Mouse (Mus musculus) macrophage (primary cell): ENCODE results near the gene Ramp3. TPM values are rescaled to one million over a fixed set of nuclear protein-coding genes. Genes with fewer than 3 reads are reported as not detected.

ENCODE experiments used
- polyA plus RNA-seq: library from polyadenylated mRNA; stranded (reverse); fragments of 250-400 nt; gene quantifications from 3 replicates; pipeline ENCODE4 v1.2.4, GENCODE M21; 2018; ENCODE audit warnings: inconsistent platforms

The Ramp3 gene
- polyA plus RNA-seq, 1 experiment from 2014 or later: 0.11 TPM

Other genes starting within 250 kb of the Ramp3 start
- 1,329 to 2,132 TPM (median 1,766 TPM) in 3 replicates for gene Ppia, start 243.1 kb upstream of the Ramp3 start, polyA plus RNA-seq
- 15.4 to 35.4 TPM (median 22.4 TPM) in 3 replicates for gene H2afv, start 214.1 kb upstream of the Ramp3 start, polyA plus RNA-seq
- gene Purb, start 182.6 kb upstream of the Ramp3 start, polyA plus RNA-seq: 23.4 to 30.1 TPM (median 28.8 TPM) in 3 replicates
- 54.3 to 64.8 TPM (median 54.5 TPM) in 3 replicates for gene Myo1g, start 137.6 kb upstream of the Ramp3 start, polyA plus RNA-seq
- 52.8 to 75.3 TPM (median 58.4 TPM) in 3 replicates for gene Ccm2, start 111.6 kb upstream of the Ramp3 start, polyA plus RNA-seq
- not detected in 3 replicates for gene Nacad, start 52.5 kb upstream of the Ramp3 start, polyA plus RNA-seq
- 15.0 to 37.3 TPM (median 19.2 TPM) in 3 replicates for gene Tbrg4, start 32.5 kb upstream of the Ramp3 start, polyA plus RNA-seq
- gene Wap, start 19.9 kb upstream of the Ramp3 start, polyA plus RNA-seq: not detected in 3 replicates
- gene Gm11983, start 179.1 kb downstream of the Ramp3 start, polyA plus RNA-seq: not detected in 3 replicates